Mouse (Mus musculus) neural tube, embryonic 15.5 days (tissue): ENCODE data around the gene Pyroxd2. TPM values are rescaled to one million over a fixed set of nuclear protein-coding genes. Genes with fewer than 3 reads are reported as not detected.
"Not testable (repeated sequence)": the region's sequence is repeated elsewhere in the genome, so short reads cannot be mapped to it uniquely, and the experiment has no call there.

Experiments
- ATAC-seq: fragments of 200-750 bp; cut with Nextera tagmentation; 2 replicates; pipeline ENCODE4 v1.8.0; 2017; ENCODE audit warnings: mild to moderate bottlenecking, moderate TSS enrichment, moderate library complexity; ENCODE audit not compliant: low FRiP score
- H3K27ac ChIP-seq: fragments of 300-500 bp; sonication (generic); replicated peaks from 2 replicates; pipeline ENCODE4 v1.5.1; 2015; ENCODE audit warnings: mild to moderate bottlenecking, inconsistent platforms
- H3K27me3 ChIP-seq: fragments of 300-500 bp; sonication (generic); replicated peaks from 2 replicates; pipeline ENCODE4 v1.6.1; 2015; ENCODE audit warnings: inconsistent platforms
- H3K36me3 ChIP-seq: fragments of 300-500 bp; sonication (generic); 2 replicates; pipeline ENCODE4 v1.6.1; 2015; ENCODE audit warnings: inconsistent platforms
- H3K4me1 ChIP-seq: fragments of 300-500 bp; sonication (generic); 2 replicates; pipeline ENCODE4 v1.6.1; 2015; ENCODE audit warnings: inconsistent platforms
- H3K4me2 ChIP-seq: fragments of 300-500 bp; sonication (generic); 2 replicates; pipeline ENCODE4 v1.6.1; 2015; ENCODE audit warnings: inconsistent platforms, mild to moderate bottlenecking, moderate library complexity
- H3K4me3 ChIP-seq: fragments of 300-500 bp; sonication (generic); replicated peaks from 2 replicates; pipeline ENCODE4 v1.5.1; 2015; ENCODE audit warnings: mild to moderate bottlenecking, inconsistent platforms
- H3K9ac ChIP-seq: fragments of 300-500 bp; sonication (generic); replicated peaks from 2 replicates; pipeline ENCODE4 v1.6.1; 2015; ENCODE audit warnings: mild to moderate bottlenecking, inconsistent platforms
- H3K9me3 ChIP-seq: fragments of 300-500 bp; sonication (generic); replicated peaks from 2 replicates; pipeline ENCODE4 v1.6.1; 2016; ENCODE audit warnings: inconsistent platforms
- WGBS: fragments of 180-500 bp; shearing (Covaris S2); methylation state at CpG from one replicate; pipeline ENCODE4 v1.1.7; 2015; ENCODE audit warnings: mixed read lengths; 5-methylcytosine and 5-hydroxymethylcytosine counted together
- polyA plus RNA-seq: library from polyadenylated mRNA; unstranded; fragments of >200 nt; fragmentation: Nextera tagmentation; extraction: Ambion mirVana; gene quantifications from 2 replicates; pipeline ENCODE4 v1.2.1, GENCODE M21; 2015

Pyroxd2 gene
- 1.5 and 2.1 TPM in 2 replicates for polyA plus RNA-seq

GRCm38 (mm10) chr19:42752363-42752931 is at the start of gene Pyroxd2:
Pyroxd2 (minus strand) TSS chr19:42752775.
- WGBS: 4% methylated on average over 22 of the region's 22 CpGs
- ATAC-seq: peak; percentile 82
- peaks cover 24% of the 10 kb centered on the region for H3K4me1 ChIP-seq
- H3K36me3 ChIP-seq: no peaks in the 10 kb centered on the region
- H3K9me3 ChIP-seq: no peaks in the 10 kb centered on the region
- H3K4me3 ChIP-seq: peak within 1 kb of the TSS; percentile 36
- H3K9ac ChIP-seq: peak within 1 kb of the TSS; percentile 41
- no peaks in the 10 kb centered on the region for H3K27me3 ChIP-seq
- H3K27ac ChIP-seq: peak within 1 kb of the TSS; percentile 76
- H3K4me2 ChIP-seq: peak within 1 kb of the TSS; percentile 59

- Histone ChIP-seq H3K27ac (no peak overlapping the region), H3K4me3 (no peak overlapping the region), H3K36me3 (no peaks in the 10 kb centered on the region), H3K9me3 (no peaks in the 10 kb centered on the region), H3K4me2 (no peak overlapping the region), H3K27me3 (peaks cover 6% of the 10 kb centered on the region; the same call in 1 of the 2 replicates), H3K4me1 (peaks cover 9% of the 10 kb centered on the region), H3K9ac (no peak overlapping the region)
- WGBS: 58% methylated on average over 2 of the region's 2 CpGs
- no peak for ATAC-seq
Observed at GRCm38 (mm10) chr19:42797866-42798265, 45.3 kb upstream of the Pyroxd2 start.

GRCm38 (mm10) chr19:42795801-42796200 is 43.2 kb upstream of the Pyroxd2 start:
- Histone ChIP-seq H3K4me3 (peak overlapping the region; percentile 44), H3K4me2 (peak overlapping the region; percentile 94), H3K4me1 (peaks cover 9% of the 10 kb centered on the region), H3K9ac (peak overlapping the region; percentile 42; the same call in 1 of the 2 replicates), H3K36me3 (no peaks in the 10 kb centered on the region), H3K27ac (no peak overlapping the region), H3K27me3 (peaks cover 6% of the 10 kb centered on the region; the same call in 1 of the 2 replicates), H3K9me3 (no peaks in the 10 kb centered on the region)
- 26% methylated on average over 9 of the region's 9 CpGs for WGBS
- ATAC-seq: no peak

DNA sequence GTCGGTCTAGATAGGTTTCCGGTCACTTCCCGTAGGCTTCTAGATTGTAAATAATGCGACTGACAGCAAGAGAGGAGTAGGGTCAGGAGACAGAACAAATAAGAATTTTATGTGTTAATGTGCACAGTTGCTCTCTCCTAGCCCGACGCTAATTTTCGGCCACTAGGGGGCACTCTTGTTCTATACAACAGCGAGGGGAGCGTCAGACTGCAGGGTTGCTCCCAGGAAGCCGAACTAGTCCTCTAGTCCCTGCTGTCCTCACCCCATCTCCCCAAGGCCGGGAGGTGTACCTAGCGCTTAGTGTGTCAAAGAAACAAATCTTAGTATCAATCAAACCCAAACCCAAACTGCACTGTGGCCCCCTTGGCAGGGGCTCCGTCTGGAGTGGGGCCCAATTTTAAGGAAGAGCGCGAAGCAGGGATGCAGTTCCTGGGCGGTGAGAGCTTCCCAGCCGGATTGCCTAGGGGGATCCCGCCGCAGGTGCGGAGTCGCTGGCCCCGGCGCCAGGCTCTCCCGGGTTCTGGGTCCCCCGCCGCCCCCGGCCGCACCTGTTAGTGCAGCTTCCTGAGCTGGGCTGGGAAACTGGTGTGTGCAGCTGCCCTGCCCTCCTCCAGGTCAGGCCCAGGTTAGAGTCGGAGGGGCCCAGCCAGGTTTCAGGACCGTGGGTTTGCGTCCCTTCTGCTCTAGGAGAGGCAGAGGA is 42.5 kb upstream of the Pyroxd2 start:
- Histone ChIP-seq H3K4me3 (peak overlapping the region; percentile 44), H3K27ac (no peak overlapping the region), H3K4me2 (peak overlapping the region; percentile 94), H3K4me1 (peaks cover 9% of the 10 kb centered on the region), H3K27me3 (peaks cover 6% of the 10 kb centered on the region; the same call in 1 of the 2 replicates), H3K9me3 (no peaks in the 10 kb centered on the region), H3K36me3 (no peaks in the 10 kb centered on the region), H3K9ac (peak overlapping the region; percentile 42)
- peak; percentile 93 for ATAC-seq
- WGBS: 2% methylated on average over 31 of the region's 31 CpGs

- H3K9me3 ChIP-seq: no peaks in the 10 kb centered on the region
- no peaks in the 10 kb centered on the region; the same call in 1 of the 2 replicates for H3K27me3 ChIP-seq
- no peak overlapping the region for H3K4me3 ChIP-seq
- no peak for ATAC-seq
- peaks cover 8% of the 10 kb centered on the region for H3K4me1 ChIP-seq
- WGBS: 53% methylated on average over 5 of the region's 5 CpGs
- no peaks in the 10 kb centered on the region for H3K36me3 ChIP-seq
- H3K27ac ChIP-seq: no peak overlapping the region
- no peak overlapping the region for H3K9ac ChIP-seq
- H3K4me2 ChIP-seq: no peak overlapping the region
Observed at GRCm38 (mm10) chr19:42788311-42788710, 35.7 kb upstream of the Pyroxd2 start.

DNA sequence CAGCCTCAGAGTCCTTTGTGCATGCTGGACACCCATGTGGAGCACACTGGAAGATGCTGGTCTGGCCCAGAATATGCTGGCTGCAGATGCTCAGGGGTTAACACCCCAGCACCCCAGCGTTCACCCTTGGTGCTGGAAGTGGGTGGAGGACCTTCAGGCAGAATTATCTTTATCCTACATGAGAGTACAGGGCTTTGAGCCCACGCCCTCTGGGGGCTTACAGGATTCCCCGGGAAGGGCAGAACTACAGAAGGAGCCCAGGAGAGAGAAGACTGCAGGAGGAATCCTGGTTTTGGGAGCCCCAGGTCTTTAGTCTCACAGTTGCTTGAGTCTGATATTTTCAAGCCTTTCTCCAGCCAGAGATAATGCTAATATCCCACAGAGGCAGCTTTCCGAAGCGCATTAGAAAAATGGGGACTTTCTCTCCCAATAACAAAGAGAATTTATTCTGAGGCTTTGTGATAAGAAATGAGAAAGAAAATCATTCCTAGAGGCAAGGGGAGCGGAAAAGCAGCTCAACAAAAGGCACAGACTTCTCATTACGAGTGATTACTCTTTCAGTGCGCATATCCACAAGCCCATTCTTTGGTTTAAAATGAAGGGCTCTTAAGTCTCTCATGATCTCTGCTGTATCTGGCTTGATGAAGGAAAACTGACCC is 33.1 kb upstream of the Pyroxd2 start:
- Histone ChIP-seq H3K4me3 (no peak overlapping the region), H3K9ac (no peak overlapping the region), H3K27ac (no peak overlapping the region), H3K4me2 (no peak overlapping the region), H3K27me3 (no peaks in the 10 kb centered on the region), H3K36me3 (no peaks in the 10 kb centered on the region), H3K4me1 (peaks cover 8% of the 10 kb centered on the region), H3K9me3 (no peaks in the 10 kb centered on the region)
- WGBS: 45% methylated on average over 8 of the region's 8 CpGs
- ATAC-seq: no peak

- no peak overlapping the region for H3K4me2 ChIP-seq
- no peak overlapping the region for H3K4me3 ChIP-seq
- no peak for ATAC-seq
- no peaks in the 10 kb centered on the region for H3K9me3 ChIP-seq
- H3K4me1 ChIP-seq: peaks cover 8% of the 10 kb centered on the region
- WGBS: 35% methylated on average over 2 of the region's 2 CpGs
- H3K9ac ChIP-seq: no peak overlapping the region
- no peaks in the 10 kb centered on the region for H3K36me3 ChIP-seq
- H3K27me3 ChIP-seq: no peaks in the 10 kb centered on the region
- H3K27ac ChIP-seq: no peak overlapping the region
Observed at GRCm38 (mm10) chr19:42785129-42785528, 32.6 kb upstream of the Pyroxd2 start.

DNA sequence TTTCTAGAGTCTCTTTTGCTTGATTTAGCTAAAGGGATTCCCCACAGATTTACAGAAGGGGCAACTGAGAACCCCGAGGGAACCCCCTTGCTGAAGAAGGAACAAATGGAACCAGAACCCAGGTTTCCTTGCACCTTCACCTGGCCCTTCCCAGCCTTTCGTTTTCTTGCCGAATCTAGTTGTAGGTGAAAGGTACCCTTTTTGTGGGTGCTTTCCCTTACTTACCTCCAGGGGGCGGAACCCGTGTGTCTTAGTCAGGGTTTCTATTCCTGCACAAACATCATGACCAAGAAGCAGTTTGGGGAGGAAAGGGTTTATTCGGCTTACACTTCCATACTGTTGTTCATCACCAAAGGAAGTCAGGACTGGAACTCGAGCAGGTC is 27.6 kb upstream of the Pyroxd2 start:
- peak overlapping the region; percentile 77 for H3K4me3 ChIP-seq
- H3K4me1 ChIP-seq: peaks cover 12% of the 10 kb centered on the region
- not testable (repeated sequence) for ATAC-seq, H3K9me3 ChIP-seq, H3K36me3 ChIP-seq, H3K27me3 ChIP-seq
- peak overlapping the region; percentile 79 for H3K4me2 ChIP-seq
- peak overlapping the region; percentile 93 for H3K27ac ChIP-seq
- H3K9ac ChIP-seq: peak overlapping the region; percentile 64
- 55% methylated on average over 7 of the region's 7 CpGs for WGBS

DNA sequence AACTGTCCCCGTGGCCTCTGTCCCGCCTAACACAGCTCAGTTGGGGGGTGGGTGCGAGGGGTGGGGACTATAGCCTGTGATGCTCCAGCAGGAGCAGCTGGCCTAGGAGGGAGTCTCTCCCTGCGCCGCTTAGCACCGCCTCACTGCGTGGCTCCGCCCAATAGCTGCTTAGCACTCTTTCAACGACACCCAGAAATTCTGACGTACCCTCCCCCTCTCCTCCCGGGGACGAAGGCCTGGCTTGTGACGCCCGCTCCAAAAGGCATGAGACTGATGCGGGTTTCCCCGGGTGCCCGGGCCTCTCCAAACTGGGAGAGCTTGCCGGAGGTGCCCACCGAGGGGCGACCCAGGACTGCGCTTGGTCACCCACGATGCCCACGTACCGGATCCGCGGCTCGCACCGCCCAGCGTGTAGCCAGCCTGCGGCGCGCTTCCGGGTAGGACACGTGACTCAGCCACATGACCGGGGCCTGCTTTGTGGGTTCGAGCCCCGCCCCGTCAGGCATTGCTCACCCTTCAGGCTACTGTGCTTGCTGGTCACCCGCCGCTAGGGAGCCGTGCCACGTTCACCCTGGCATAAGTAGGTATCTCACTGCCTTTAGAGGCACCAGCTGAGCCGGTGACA is 27.1 kb upstream of the Pyroxd2 start, which contains the start of gene Hps1:
Gene Hps1, minus strand, starts transcription at position 448 of the 625 bp plus-strand sequence.
- H3K4me1 ChIP-seq: peaks cover 12% of the 10 kb centered on the region
- WGBS: under 1% methylated on average over 43 of the region's 43 CpGs
- H3K27me3 ChIP-seq: no peaks in the 10 kb centered on the region
- no peaks in the 10 kb centered on the region for H3K9me3 ChIP-seq
- peak; percentile 97 for ATAC-seq
- peak within 1 kb of the TSS; percentile 64 for H3K9ac ChIP-seq
- H3K27ac ChIP-seq: peak within 1 kb of the TSS; percentile 93
- H3K4me2 ChIP-seq: peak within 1 kb of the TSS; percentile 79
- no peaks in the 10 kb centered on the region for H3K36me3 ChIP-seq
- peak within 1 kb of the TSS; percentile 77 for H3K4me3 ChIP-seq

DNA sequence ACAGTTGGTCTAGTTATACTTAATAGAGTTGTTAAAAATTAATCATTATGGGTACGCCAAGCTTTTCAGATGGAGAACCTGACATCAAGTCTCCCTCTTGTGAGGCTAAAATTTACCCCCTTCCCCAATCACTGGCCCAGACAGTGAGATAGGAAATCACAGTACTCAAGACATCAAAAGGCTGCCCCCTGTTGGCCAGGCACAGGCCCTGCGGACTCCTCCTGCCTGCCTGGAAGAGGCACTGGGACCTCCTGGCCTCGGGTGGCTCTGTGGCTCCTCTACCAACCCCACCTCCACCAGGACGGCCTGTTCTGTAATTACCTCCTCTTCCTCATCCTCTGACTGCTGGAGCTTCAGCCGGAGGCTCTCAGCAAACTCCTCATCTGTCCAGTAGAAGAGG is 25.2 kb upstream of the Pyroxd2 start:
- no peaks in the 10 kb centered on the region for H3K27me3 ChIP-seq
- peaks cover 12% of the 10 kb centered on the region for H3K4me1 ChIP-seq
- no peak overlapping the region for H3K9ac ChIP-seq
- no peak overlapping the region for H3K27ac ChIP-seq
- no peak overlapping the region for H3K4me2 ChIP-seq
- no peak overlapping the region for H3K4me3 ChIP-seq
- no peak for ATAC-seq
- no peaks in the 10 kb centered on the region for H3K9me3 ChIP-seq
- no peaks in the 10 kb centered on the region for H3K36me3 ChIP-seq
- 80% methylated on average over 5 of the region's 5 CpGs for WGBS

DNA sequence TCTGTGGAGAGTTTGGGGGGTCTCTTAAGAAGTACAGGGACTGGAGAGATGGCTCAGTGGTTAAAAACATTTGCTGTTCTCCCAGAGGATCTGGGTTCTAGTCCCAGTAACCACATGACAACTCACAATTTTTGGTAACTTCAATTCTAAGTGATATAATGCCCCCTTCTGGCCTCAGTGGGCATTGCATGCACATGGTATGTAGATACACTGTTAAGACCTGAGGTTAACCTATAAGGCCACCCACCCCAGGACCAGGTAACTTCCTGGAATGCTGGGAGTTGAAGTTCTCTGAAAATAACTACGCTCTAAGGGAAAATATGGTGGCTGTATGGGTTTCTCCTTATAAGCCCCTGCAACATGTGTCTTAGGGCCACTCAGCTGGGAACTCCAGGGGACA is 24.2 kb upstream of the Pyroxd2 start:
- no peaks in the 10 kb centered on the region for H3K36me3 ChIP-seq
- H3K9ac ChIP-seq: no peak overlapping the region
- H3K4me2 ChIP-seq: no peak overlapping the region
- 97% methylated on average over 1 of the region's 1 CpGs for WGBS
- no peaks in the 10 kb centered on the region for H3K9me3 ChIP-seq
- H3K4me3 ChIP-seq: no peak overlapping the region
- no peaks in the 10 kb centered on the region for H3K27me3 ChIP-seq
- no peak overlapping the region for H3K27ac ChIP-seq
- peaks cover 12% of the 10 kb centered on the region for H3K4me1 ChIP-seq
- ATAC-seq: no peak
